Mouse (Mus musculus): ENCODE measurements at regions not wholly inside any gene's neighbourhood (a gene's known extent, or its start where the extent isn't known, plus 50 kb on each side); places are given as distances from the start of the nearest gene placed in this dataset.
"Not testable (repeated sequence)": the region's sequence is repeated elsewhere in the genome, so short reads cannot be mapped to it uniquely, and the experiment has no call there.

DNA sequence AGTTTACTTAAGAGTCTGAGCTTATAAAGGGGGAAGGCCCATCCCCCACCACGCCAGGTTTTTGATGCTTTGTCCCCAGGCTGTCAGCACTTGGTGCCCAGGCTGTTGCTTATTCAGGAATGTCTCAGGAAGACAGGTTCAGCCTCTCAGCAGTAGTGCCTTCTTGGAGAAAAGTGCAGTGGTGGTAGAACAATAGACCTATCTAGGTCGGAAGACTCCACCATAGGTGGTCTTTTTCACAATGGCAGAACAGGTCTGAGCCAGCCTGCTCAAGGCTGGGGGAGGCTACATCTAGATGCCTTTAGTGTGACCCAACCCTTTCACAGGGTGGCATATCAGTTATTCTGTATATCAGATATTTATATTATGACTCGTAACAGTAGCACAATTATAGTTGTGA is 171.9 kb upstream of the Pum3 start:
- H3K9me3 ChIP-seq (replicated peaks), result no peaks in the 10 kb centered on the region

DNA sequence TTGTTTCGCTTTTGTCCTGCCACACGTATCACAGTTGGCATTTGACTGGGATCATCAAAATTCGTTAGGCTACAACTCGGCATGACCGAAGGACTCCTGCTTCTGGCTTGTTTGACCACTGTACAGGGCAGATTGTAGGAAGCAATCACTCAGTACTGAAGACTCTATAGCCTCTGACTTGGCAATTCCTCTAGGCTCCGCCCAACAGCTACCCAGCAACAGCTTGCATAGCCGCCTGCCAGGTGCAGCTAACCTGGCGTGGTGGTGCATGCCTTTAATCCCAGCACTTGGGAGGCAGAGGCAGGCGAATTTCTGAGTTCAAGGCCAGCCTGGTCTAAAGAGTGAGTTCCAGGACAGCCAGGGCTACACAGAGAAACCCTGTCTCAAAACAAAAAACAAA is 170.8 kb upstream of the Pum3 start:
- not testable (repeated sequence) for H3K36me3 ChIP-seq (replicated peaks); ATAC-seq (ENCODE audit: extremely low read depth, insufficient number of reproducible peaks, low FRiP score, poor library complexity, severe bottlenecking); H3K4me1 ChIP-seq (ENCODE audit: insufficient read depth, low read depth, low read length); H3K9me3 ChIP-seq (replicated peaks); DNase-seq (ENCODE audit: low spot score); H3K4me3 ChIP-seq (ENCODE audit: low read depth, low read length)
- peaks cover 33% of the 10 kb centered on the region for H3K27me3 ChIP-seq (ENCODE audit: insufficient read depth, low read length)

More for the DNA sequence above, 171.9 kb upstream of the Pum3 start:
- DNase-seq (ENCODE audit: low spot score) (no peak), ATAC-seq (ENCODE audit: extremely low read depth, insufficient number of reproducible peaks, low FRiP score, poor library complexity, severe bottlenecking) (no peak)
- TF ChIP-seq TAL1 (conservative IDR thresholded peaks at IDR 0.05; ENCODE audit: low read depth, low read length) (no peak), GATA1 (IDR thresholded peaks at IDR 0.05; ENCODE audit: borderline replicate concordance, low read length) (no peak), GATA2 (IDR thresholded peaks at IDR 0.05; ENCODE audit: borderline replicate concordance, low read depth, low read length) (no peak)
- Histone ChIP-seq H3K27me3 (ENCODE audit: insufficient read depth, low read length) (peaks cover 31% of the 10 kb centered on the region), H3K4me1 (ENCODE audit: insufficient read depth, low read depth, low read length) (0 out of 2 replicates have a peak, but pooled peaks cover 9% of the 10 kb centered on the region), H3K4me3 (ENCODE audit: low read depth, low read length) (no peak overlapping the region), H3K36me3 (replicated peaks) (no peaks in the 10 kb centered on the region)

DNA sequence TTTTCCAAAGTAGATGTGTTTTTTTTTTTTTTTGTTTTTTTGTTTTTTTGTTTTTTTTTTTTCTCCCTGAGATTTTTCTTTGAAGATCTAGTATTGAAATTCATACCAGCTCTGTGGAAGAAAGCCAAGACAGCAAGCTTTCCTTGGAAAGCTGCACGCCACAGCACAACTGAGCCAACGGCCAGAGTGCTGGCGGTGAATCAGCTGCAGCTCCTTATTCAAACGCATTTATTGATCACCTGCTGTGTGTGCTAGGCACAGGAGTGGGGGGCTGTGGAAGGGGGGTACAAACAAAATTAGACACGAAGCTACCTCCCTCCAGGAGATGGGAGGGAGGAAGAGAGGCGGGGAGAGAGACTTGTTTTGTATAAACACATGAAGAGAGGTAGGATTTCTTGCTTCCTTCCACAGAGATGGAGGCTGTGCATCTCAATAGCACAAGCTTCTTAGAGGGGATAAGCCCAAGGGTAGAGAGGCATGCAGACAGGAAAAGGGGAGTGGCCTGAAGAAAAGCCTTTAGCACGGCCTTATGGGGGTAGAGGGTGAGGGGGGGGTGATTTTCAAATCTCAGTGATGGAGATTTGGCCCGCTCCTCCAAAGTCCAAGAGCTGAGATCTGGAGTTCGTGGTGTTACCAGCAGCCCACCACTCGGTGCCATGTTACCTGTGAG is 170.1 kb upstream of the Pum3 start:
- H3K36me3 ChIP-seq (replicated peaks), result no peaks in the 10 kb centered on the region
- peaks cover 33% of the 10 kb centered on the region for H3K27me3 ChIP-seq (ENCODE audit: insufficient read depth, low read length)
- DNase-seq (ENCODE audit: low spot score) (no peak), ATAC-seq (ENCODE audit: extremely low read depth, insufficient number of reproducible peaks, low FRiP score, poor library complexity, severe bottlenecking) (no peak)
- no peak overlapping the region for H3K4me3 ChIP-seq (ENCODE audit: low read depth, low read length)
- H3K4me1 ChIP-seq (ENCODE audit: insufficient read depth, low read depth, low read length), result 0 out of 2 replicates have a peak, but pooled peaks cover 9% of the 10 kb centered on the region
- H3K9me3 ChIP-seq (replicated peaks), result no peaks in the 10 kb centered on the region
- TF ChIP-seq GATA1 (IDR thresholded peaks at IDR 0.05; ENCODE audit: borderline replicate concordance, low read length), result no peak
- no peak for TF ChIP-seq POLR2AphosphoS5 (IDR thresholded peaks at IDR 0.05; ENCODE audit: insufficient replicate concordance, low read depth, low read length)
- no peak for TF ChIP-seq TAL1 (conservative IDR thresholded peaks at IDR 0.05; ENCODE audit: low read depth, low read length)
- TF ChIP-seq CTCF (IDR thresholded peaks at IDR 0.05; ENCODE audit: low read depth, low read length), result no peak
- TF ChIP-seq GATA2 (IDR thresholded peaks at IDR 0.05; ENCODE audit: borderline replicate concordance, low read depth, low read length), result no peak

DNA sequence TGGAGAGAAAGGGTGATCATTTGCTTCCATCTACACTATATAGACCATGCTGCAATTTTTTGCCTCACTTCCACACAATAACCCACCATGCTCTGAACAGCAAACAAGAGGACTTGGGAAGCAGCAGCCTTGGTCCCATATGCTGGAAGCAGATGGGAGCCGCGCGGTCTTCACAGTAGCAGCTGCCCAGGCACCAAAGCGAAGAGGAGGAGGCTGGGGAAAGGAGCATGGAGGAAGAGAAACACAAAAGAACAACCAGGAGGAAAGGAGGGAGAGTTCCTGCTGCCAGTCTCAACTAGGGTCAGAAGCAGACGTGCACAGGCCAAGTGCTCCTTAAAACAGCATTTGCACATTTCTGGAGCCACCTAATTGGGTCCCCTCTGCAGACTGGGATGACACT is 168.7 kb upstream of the Pum3 start:
- no peaks in the 10 kb centered on the region for H3K9me3 ChIP-seq (replicated peaks)
- no peak for TF ChIP-seq TAL1 (conservative IDR thresholded peaks at IDR 0.05; ENCODE audit: low read depth, low read length)
- TF ChIP-seq POLR2AphosphoS5 (IDR thresholded peaks at IDR 0.05; ENCODE audit: insufficient replicate concordance, low read depth, low read length), result no peak
- TF ChIP-seq GATA1 (IDR thresholded peaks at IDR 0.05; ENCODE audit: borderline replicate concordance, low read length), result no peak
- TF ChIP-seq GATA2 (IDR thresholded peaks at IDR 0.05; ENCODE audit: borderline replicate concordance, low read depth, low read length), result no peak
- no peak for TF ChIP-seq CTCF (IDR thresholded peaks at IDR 0.05; ENCODE audit: low read depth, low read length)
- 0 out of 2 replicates have a peak, but pooled peaks cover 9% of the 10 kb centered on the region for H3K4me1 ChIP-seq (ENCODE audit: insufficient read depth, low read depth, low read length)
- DNase-seq (ENCODE audit: low spot score) (no peak), ATAC-seq (ENCODE audit: extremely low read depth, insufficient number of reproducible peaks, low FRiP score, poor library complexity, severe bottlenecking) (no peak)
- H3K36me3 ChIP-seq (replicated peaks), result no peaks in the 10 kb centered on the region
- no peak overlapping the region for H3K4me3 ChIP-seq (ENCODE audit: low read depth, low read length)
- peaks cover 27% of the 10 kb centered on the region for H3K27me3 ChIP-seq (ENCODE audit: insufficient read depth, low read length)

GRCm38 (mm10) chr19:27585566-27585965 is 155.9 kb upstream of the Pum3 start:
- DNase-seq (ENCODE audit: low spot score) (no peak), ATAC-seq (ENCODE audit: extremely low read depth, insufficient number of reproducible peaks, low FRiP score, poor library complexity, severe bottlenecking) (no peak)
- Histone ChIP-seq H3K4me1 (ENCODE audit: insufficient read depth, low read depth, low read length) (peaks cover 57% of the 10 kb centered on the region), H3K36me3 (replicated peaks) (no peaks in the 10 kb centered on the region), H3K4me3 (ENCODE audit: low read depth, low read length) (no peak overlapping the region), H3K9me3 (replicated peaks) (no peaks in the 10 kb centered on the region), H3K27me3 (ENCODE audit: insufficient read depth, low read length) (no peaks in the 10 kb centered on the region)
- TF ChIP-seq TAL1 (conservative IDR thresholded peaks at IDR 0.05; ENCODE audit: low read depth, low read length) (no peak), CTCF (IDR thresholded peaks at IDR 0.05; ENCODE audit: low read depth, low read length) (no peak), GATA1 (IDR thresholded peaks at IDR 0.05; ENCODE audit: borderline replicate concordance, low read length) (no peak), GATA2 (IDR thresholded peaks at IDR 0.05; ENCODE audit: borderline replicate concordance, low read depth, low read length) (no peak), POLR2AphosphoS5 (IDR thresholded peaks at IDR 0.05; ENCODE audit: insufficient replicate concordance, low read depth, low read length) (no peak)

DNA sequence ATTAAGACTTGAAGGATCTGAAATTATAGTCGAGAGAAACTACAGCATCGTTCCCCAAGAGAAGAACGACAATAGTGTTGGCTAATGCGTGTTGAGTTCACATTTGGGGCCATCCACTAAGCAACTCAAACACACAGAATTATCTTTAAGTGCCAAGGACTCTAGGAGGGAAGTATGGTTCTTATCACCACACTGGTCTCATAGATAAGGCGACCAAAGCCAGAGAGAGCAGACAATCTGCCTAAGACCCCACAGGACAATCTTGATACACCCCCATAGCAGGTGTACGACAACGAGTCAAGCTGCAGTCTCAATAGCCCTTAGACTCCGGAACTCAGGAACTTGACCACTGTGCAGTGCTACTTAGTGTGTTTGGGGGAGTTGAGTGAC is 152.5 kb upstream of the Pum3 start:
- ATAC-seq (ENCODE audit: extremely low read depth, insufficient number of reproducible peaks, low FRiP score, poor library complexity, severe bottlenecking) (peak; percentile 87), DNase-seq (ENCODE audit: low spot score) (peak; percentile 47)
- Histone ChIP-seq H3K9me3 (replicated peaks) (no peaks in the 10 kb centered on the region), H3K36me3 (replicated peaks) (no peaks in the 10 kb centered on the region), H3K27me3 (ENCODE audit: insufficient read depth, low read length) (no peaks in the 10 kb centered on the region), H3K4me1 (ENCODE audit: insufficient read depth, low read depth, low read length) (peaks cover 89% of the 10 kb centered on the region), H3K4me3 (ENCODE audit: low read depth, low read length) (peak overlapping the region; percentile 47; the same call in 1 of the 2 replicates)
- no peak for TF ChIP-seq CTCF (IDR thresholded peaks at IDR 0.05; ENCODE audit: low read depth, low read length)
- TF ChIP-seq GATA1 (IDR thresholded peaks at IDR 0.05; ENCODE audit: borderline replicate concordance, low read length), result no peak
- TF ChIP-seq GATA2 (IDR thresholded peaks at IDR 0.05; ENCODE audit: borderline replicate concordance, low read depth, low read length), result 0 out of 2 replicates have a peak, but pooled peaks have one; percentile 70
- peak; percentile 95 for TF ChIP-seq TAL1 (conservative IDR thresholded peaks at IDR 0.05; ENCODE audit: low read depth, low read length)

Data from G1E (cell line).